29 mouse cellular contexts compared by ENCODE assay signal in the genomic region with DNA sequence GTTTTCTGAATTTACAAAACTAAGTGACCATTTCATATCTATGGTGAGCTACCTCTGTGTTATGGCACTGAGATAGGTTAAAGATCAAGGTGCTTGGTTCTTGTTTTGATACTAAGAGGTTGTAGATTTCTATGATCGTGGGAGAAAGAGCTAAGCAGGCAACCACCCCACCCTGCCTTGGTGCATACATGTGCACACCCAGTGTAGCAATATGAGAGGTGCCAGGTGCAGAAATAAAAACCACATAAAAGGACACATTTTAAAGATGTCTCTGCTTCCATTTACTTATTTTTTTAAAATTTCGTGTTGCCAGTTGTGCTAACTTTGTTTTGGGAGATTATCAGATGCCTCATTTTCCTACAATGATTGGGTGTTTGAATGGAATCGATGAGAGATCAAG. TPM values are rescaled to one million over a fixed set of nuclear protein-coding genes. Genes with fewer than 3 reads are reported as not detected.
DNase-seq lines count a peak whose midpoint lies in the region; ATAC-seq and TF ChIP-seq lines count a peak whose summit lies in the region.
"Had no signal": no experiment of that assay in that cellular context is flagged by ENCODE, and none has a peak within 500 bp of the region (broad histone marks: within the 10 kb centered on the region; RNA-seq: fewer than 3 reads in every experiment).

No protein-coding gene starts in this region.

- H3K4me3 ChIP-seq in forebrain, postnatal 0 days (ENCODE audit: low read depth, low read length), result no peak overlapping the region
- H3K4me3 ChIP-seq: embryonic facial prominence, embryonic 12.5 days; embryonic facial prominence, embryonic 15.5 days; heart, adult 2 months; heart, embryonic 12.5 days; heart, embryonic 15.5 days; hindbrain, embryonic 10.5 days; hindbrain, embryonic 13.5 days had no signal

- WGBS in forebrain, postnatal 0 days, result 89% methylated on average over 3 of the region's 3 CpGs

- no peaks in the 10 kb centered on the region for H3K36me3 ChIP-seq in forebrain, postnatal 0 days (ENCODE audit: insufficient read depth)
- H3K36me3 ChIP-seq: embryonic facial prominence, embryonic 12.5 days; embryonic facial prominence, embryonic 15.5 days; heart, embryonic 12.5 days; heart, embryonic 15.5 days; hindbrain, embryonic 10.5 days; hindbrain, embryonic 13.5 days had no signal

- H3K9me3 ChIP-seq in forebrain, postnatal 0 days (ENCODE audit: low read length), result no peaks in the 10 kb centered on the region
- H3K9me3 ChIP-seq: embryonic facial prominence, embryonic 12.5 days; embryonic facial prominence, embryonic 15.5 days; heart, embryonic 12.5 days; heart, embryonic 15.5 days; hindbrain, embryonic 10.5 days; hindbrain, embryonic 13.5 days had no signal

- H3K9ac ChIP-seq in forebrain, postnatal 0 days, result no peak overlapping the region
- H3K9ac ChIP-seq: embryonic facial prominence, embryonic 12.5 days; embryonic facial prominence, embryonic 15.5 days; heart, embryonic 12.5 days; heart, embryonic 15.5 days; hindbrain, embryonic 13.5 days had no signal

- DNase-seq in CD4-positive, CD25-positive, alpha-beta regulatory T cell, adult 2 months (ENCODE audit: low read depth, low spot score), result peak; percentile 27
- peak; percentile 42 for DNase-seq in naive thymus-derived CD4-positive, alpha-beta T cell, adult 2 months (ENCODE audit: low read depth)
- DNase-seq in thymus, postnatal 10 days (ENCODE audit: low spot score in 2 of 2), result peak; percentile 45 to 57
- peak; percentile 32 to 61 for DNase-seq in thymus, postnatal 36 days
- DNase-seq in forebrain, postnatal 0 days, result no peak
- no peak for DNase-seq in kidney, adult 11 months
- no peak for DNase-seq in layer of hippocampus, postnatal 25 days (ENCODE audit: extremely low spot score in 1 of 2, low spot score in 1 of 2)
- DNase-seq in heart, adult 9 months (ENCODE audit: low spot score in 2 of 2), result no peak
- DNase-seq: adrenal gland, postnatal 10 days; adrenal gland, postnatal 36 days; cerebellum, adult 18-20 months; cerebellum, adult 9-10 months; cerebellum, postnatal 14 days; gastrocnemius, postnatal 25 days; heart, adult 2 months; heart, postnatal 10 days; heart, postnatal 36 days had no signal

- no peaks in the 10 kb centered on the region for H3K4me1 ChIP-seq in forebrain, postnatal 0 days (ENCODE audit: insufficient read depth)
- H3K4me1 ChIP-seq: embryonic facial prominence, embryonic 12.5 days; embryonic facial prominence, embryonic 15.5 days; heart, embryonic 12.5 days; heart, embryonic 15.5 days; hindbrain, embryonic 10.5 days; hindbrain, embryonic 13.5 days had no signal

- ATAC-seq in forebrain, postnatal 0 days, result no peak
- ATAC-seq: activated CD4-positive, CD25-positive, alpha-beta regulatory T cell, adult 4 months; forebrain, embryonic 14.5 days; hindbrain, embryonic 16.5 days had no signal

- H3K27ac ChIP-seq in forebrain, postnatal 0 days (ENCODE audit: low read depth, low read length), result no peak overlapping the region
- H3K27ac ChIP-seq: embryonic facial prominence, embryonic 12.5 days; embryonic facial prominence, embryonic 15.5 days; heart, adult 2 months; heart, embryonic 15.5 days; hindbrain, embryonic 10.5 days; hindbrain, embryonic 13.5 days had no signal

- no peak overlapping the region for H3K4me2 ChIP-seq in forebrain, postnatal 0 days (ENCODE audit: low read depth)
- H3K4me2 ChIP-seq: embryonic facial prominence, embryonic 12.5 days; embryonic facial prominence, embryonic 15.5 days; heart, embryonic 12.5 days; heart, embryonic 15.5 days; hindbrain, embryonic 13.5 days had no signal

- no peaks in the 10 kb centered on the region for H3K27me3 ChIP-seq in forebrain, postnatal 0 days (ENCODE audit: insufficient read depth, low read length)
- H3K27me3 ChIP-seq: embryonic facial prominence, embryonic 12.5 days; embryonic facial prominence, embryonic 15.5 days; heart, embryonic 12.5 days; heart, embryonic 15.5 days; hindbrain, embryonic 13.5 days had no signal

- no peak for TF ChIP-seq CTCF in forebrain, postnatal 0 days (IDR thresholded peaks at IDR 0.05; ENCODE audit: low read depth)

RNA-seq across cellular contexts. Expression of gene Boll, which starts 9.4 kb away (rescaled TPM):
- total RNA-seq in forebrain, postnatal 0 days (2014; rRNA removed), result not detected in 2 replicates
- polyA plus RNA-seq in forebrain, postnatal 0 days (2015; fragmentation: Nextera tagmentation; extraction: Ambion mirVana), result 0.18 TPM in 1 of 2 replicates, not detected in the other
- under 1 TPM; 0.42 to 0.84 TPM for total RNA-seq in layer of hippocampus, postnatal 25 days (2021)
- total RNA-seq: adrenal gland, postnatal 10 days; gastrocnemius, adult 8-10 months; gastrocnemius, postnatal 25 days; heart, postnatal 10 days; heart, postnatal 36 days; MEL had no signal
- polyA plus RNA-seq: C2C12; heart, adult 2 months; heart, embryonic 15.5 days; hindbrain, embryonic 13.5 days; hindbrain, embryonic 16.5 days had no signal

RNA-seq across cellular contexts. Expression of gene Plcl1, which starts 33.1 kb away (rescaled TPM):
- 7.7 and 9.2 TPM in 2 replicates for total RNA-seq in forebrain, postnatal 0 days (2014; rRNA removed)
- 1.9 and 3.0 TPM in 2 replicates for polyA plus RNA-seq in forebrain, postnatal 0 days (2015; fragmentation: Nextera tagmentation; extraction: Ambion mirVana)
- total RNA-seq in layer of hippocampus, postnatal 25 days (2021), result 10 to 100 TPM; 25.6 to 27.2 TPM
- total RNA-seq: MEL had no signal

Comparison
In these comparisons a context has a peak if more than half of its experiments do, and no peak if none do; other contexts are left out.
1. DNase-seq: peak in CD4-positive, CD25-positive, alpha-beta regulatory T cell, adult 2 months (single experiment), naive thymus-derived CD4-positive, alpha-beta T cell, adult 2 months (single experiment), thymus, postnatal 10 days (2 of 2) and thymus, postnatal 36 days (2 of 2); none in forebrain, postnatal 0 days (single experiment), kidney, adult 11 months (single experiment), layer of hippocampus, postnatal 25 days (0 of 2) and heart, adult 9 months (0 of 2).